In genomic region chr2:62306978-62307377, GRCm38 (mm10) we compare ENCODE assay signal across 14 mouse cellular contexts.
"Had no signal": no experiment of that assay in that cellular context is flagged by ENCODE, and none has a peak within 500 bp of the region (broad histone marks: within the 10 kb centered on the region; RNA-seq: fewer than 3 reads in every experiment).

No protein-coding gene starts in this region.

- DNase-seq: kidney, adult 8-10 months; kidney, postnatal 10 days; kidney, postnatal 36 days; layer of hippocampus, adult 9-11 months; left cerebral cortex, postnatal 4 days; liver, postnatal 0 days; lung, embryonic 14.5 days; retina, postnatal 1 day; right cerebral cortex, postnatal 14 days; right cerebral cortex, postnatal 4 days; thymus, postnatal 25 days had no signal

- ATAC-seq: intestine, postnatal 0 days; liver, postnatal 0 days; lung, postnatal 0 days; midbrain, embryonic 16.5 days had no signal
